Mouse (Mus musculus): ENCODE measurements around the gene Dennd5b. TPM values are rescaled to one million over a fixed set of nuclear protein-coding genes. Genes with fewer than 3 reads are reported as not detected.
"Not testable (repeated sequence)": the region's sequence is repeated elsewhere in the genome, so short reads cannot be mapped to it uniquely, and the experiment has no call there.

Dennd5b gene
- polyA plus RNA-seq, 1 experiment from 2014 or later: 6.4 TPM

DNA sequence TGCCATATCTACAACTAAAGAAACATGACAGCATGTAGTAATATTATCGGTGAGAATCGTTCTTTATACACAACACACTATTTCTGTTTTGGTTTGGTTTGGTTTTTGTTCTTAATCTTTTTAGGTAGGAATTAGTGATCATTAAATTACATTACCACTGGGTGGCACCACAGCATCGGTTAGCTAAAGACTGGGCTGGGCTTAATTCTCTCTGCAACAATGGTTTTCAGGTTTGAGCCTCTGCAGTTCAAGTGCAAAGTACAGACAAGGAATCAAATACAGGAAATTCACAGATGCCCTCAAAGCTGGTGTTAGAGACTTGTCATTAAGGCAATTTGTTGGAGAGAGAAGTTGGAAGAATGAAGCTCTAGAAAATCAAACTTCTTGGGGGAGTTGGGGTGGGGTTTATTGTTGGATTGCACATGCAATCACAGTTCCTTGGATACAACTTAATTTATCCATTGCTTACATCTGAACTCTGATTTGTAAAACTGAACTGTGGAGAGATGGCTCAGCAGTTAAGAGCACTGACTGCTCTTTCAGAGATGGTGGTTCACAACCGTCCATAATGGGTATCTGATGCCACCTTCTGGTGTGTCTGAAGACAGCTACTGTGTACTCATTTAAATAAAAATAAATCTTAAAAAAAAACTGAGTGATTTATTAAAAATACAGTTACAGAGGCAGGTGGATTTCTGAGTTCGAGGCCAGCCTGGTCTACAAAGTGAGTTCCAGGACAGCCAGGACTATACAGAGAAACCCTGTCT is 31.0 kb upstream of the Dennd5b start:
- ChIA-PET POLR2A (interaction anchor here (1.1 kb wide), 1 partner anchor 54 kb away, joined by 3 read pairs; no protein-coding TSS in a partner anchor), CTCF (interaction anchor here (0.6 to 1.4 kb wide), 12 partner anchors 14 to 329 kb away, joined by 3 to 6 read pairs (median 4); no protein-coding TSS in a partner anchor)
- TF ChIP-seq CTCF (IDR thresholded peaks at IDR 0.05): peak; percentile 75
- DNase-seq (ENCODE audit: low read depth, low spot score): no peak
- in situ Hi-C loops (cut with MboI; ENCODE audit: low pct_unique_long_range_greater_than_20kb): no loop called here
- H3K27me3 ChIP-seq: no peaks in the 10 kb centered on the region
- no peak for ATAC-seq

DNA sequence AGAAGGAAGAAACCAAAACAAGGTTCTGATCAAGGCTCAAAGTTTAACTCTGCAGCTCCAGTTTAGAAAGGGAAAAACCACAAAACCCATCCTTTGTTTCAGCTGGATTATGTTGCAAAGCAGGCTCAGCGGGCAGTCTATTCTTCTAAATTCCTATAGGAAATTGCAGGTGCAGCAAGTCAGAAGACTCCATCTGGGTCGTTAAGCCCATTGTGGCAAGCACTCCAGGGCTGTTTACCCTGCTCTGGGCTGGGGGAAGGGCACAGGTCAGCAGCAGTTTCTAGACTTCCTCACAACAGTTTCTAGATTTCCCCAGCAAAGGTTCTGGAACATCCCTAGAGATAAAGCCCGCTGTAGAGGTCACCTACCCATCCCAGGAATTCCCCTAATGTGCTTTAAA is 29.6 kb upstream of the Dennd5b start:
- no peak for DNase-seq (ENCODE audit: low read depth, low spot score)
- in situ Hi-C loops (cut with MboI; ENCODE audit: low pct_unique_long_range_greater_than_20kb): no loop called here
- ChIA-PET CTCF (interaction anchor here (1.1 to 1.5 kb wide), 3 partner anchors 11 to 252 kb away, joined by 3 to 6 read pairs (median 3); no protein-coding TSS in a partner anchor), POLR2A (no interaction called here)
- TF ChIP-seq CTCF (IDR thresholded peaks at IDR 0.05): no peak
- H3K27me3 ChIP-seq: no peaks in the 10 kb centered on the region
- ATAC-seq: no peak

DNA sequence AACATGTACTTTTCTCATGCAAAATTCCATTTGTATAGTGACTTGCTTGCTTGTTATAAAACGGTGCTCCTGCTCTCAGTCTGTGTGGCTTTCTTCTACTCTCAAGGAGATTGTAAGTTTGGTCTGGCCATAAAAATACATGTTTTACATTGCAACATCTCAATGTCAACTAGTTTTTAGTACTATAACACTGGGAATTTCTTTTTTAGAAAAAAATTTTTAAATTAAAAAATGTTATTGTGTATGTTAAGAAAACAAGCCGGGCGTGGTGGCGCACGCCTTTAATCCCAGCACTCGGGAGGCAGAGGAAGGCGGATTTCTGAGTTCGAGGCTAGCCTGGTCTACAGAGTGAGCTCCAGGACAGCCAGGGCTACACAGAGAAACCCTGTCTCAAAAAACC is 28.4 kb upstream of the Dennd5b start, which contains the start of gene Gm10203:
Gene Gm10203, plus strand, starts transcription at position 301 of the 400 bp plus-strand sequence.
- POLR2A ChIA-PET: interaction anchor here (0.7 kb wide), 1 partner anchor 242 kb away, joined by 3 read pairs; no protein-coding TSS in a partner anchor
- in situ Hi-C loops (cut with MboI; ENCODE audit: low pct_unique_long_range_greater_than_20kb): loop anchor here (5.0 kb wide), 1 partner anchor 247 kb away; no protein-coding TSS in a partner anchor
- CTCF ChIA-PET: not testable (repeated sequence)

DNA sequence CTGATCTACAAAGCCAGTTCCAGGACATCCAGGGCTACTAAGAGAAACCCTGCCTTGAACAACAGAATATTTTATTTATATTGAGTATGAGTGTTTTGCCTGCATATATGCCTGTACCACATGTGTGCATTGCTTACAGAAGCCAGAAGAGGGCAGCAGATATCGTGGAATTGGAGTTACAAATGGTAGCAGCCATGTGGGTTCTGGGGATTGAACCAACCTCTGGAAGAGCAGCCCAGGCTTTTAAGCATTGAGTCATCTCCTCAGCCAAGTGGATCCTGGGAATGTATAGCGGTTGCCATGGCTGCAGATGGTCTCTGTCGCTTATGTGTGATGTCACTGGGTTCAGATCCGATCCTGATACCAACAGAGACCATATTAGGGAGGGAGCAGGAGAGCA is 25.2 kb upstream of the Dennd5b start:
- peak; percentile 74 for TF ChIP-seq CTCF (IDR thresholded peaks at IDR 0.05)
- peaks cover under 1% of the 10 kb centered on the region for H3K27me3 ChIP-seq
- POLR2A ChIA-PET: no interaction called here
- in situ Hi-C loops (cut with MboI; ENCODE audit: low pct_unique_long_range_greater_than_20kb): loop anchor here (5.0 kb wide), 1 partner anchor 251 kb away; no protein-coding TSS in a partner anchor
- DNase-seq (ENCODE audit: low read depth, low spot score) (no peak), ATAC-seq (no peak)
- CTCF ChIA-PET: interaction anchor here (1.3 kb wide), 1 partner anchor 248 kb away, joined by 5 read pairs; no protein-coding TSS in a partner anchor

More for the DNA sequence above, 28.4 kb upstream of the Dennd5b start, which contains the start of gene Gm10203:
- not testable (repeated sequence) for DNase-seq (ENCODE audit: low read depth, low spot score); ATAC-seq; H3K27me3 ChIP-seq

DNA sequence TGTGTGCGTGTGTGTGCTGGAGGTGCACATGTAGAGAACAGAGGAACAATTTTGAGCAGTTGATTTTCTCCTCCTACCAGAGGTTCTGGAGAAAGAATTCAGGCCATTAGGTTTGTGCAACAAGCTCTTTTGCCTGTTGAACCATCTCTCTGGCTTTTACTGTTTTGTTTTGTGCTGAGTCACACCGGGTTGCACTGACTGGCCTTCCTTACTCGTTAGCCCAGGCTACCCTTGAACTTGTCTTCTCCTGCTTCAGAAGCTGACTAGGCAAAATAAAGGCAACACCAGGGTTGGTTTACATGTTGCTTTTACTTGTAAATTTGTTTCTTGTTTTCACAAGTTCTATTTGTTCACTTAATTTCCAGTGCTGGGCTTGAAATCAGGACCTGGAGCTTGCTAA is 21.6 kb upstream of the Dennd5b start:
- ChIA-PET CTCF (interaction anchor here (0.8 kb wide), 1 partner anchor 446 kb away, joined by 3 read pairs; no protein-coding TSS in a partner anchor), POLR2A (no interaction called here)
- DNase-seq (ENCODE audit: low read depth, low spot score) (no peak), ATAC-seq (no peak)
- TF ChIP-seq CTCF (IDR thresholded peaks at IDR 0.05): no peak
- peaks cover 11% of the 10 kb centered on the region for H3K27me3 ChIP-seq
- in situ Hi-C loops (cut with MboI; ENCODE audit: low pct_unique_long_range_greater_than_20kb): no loop called here

DNA sequence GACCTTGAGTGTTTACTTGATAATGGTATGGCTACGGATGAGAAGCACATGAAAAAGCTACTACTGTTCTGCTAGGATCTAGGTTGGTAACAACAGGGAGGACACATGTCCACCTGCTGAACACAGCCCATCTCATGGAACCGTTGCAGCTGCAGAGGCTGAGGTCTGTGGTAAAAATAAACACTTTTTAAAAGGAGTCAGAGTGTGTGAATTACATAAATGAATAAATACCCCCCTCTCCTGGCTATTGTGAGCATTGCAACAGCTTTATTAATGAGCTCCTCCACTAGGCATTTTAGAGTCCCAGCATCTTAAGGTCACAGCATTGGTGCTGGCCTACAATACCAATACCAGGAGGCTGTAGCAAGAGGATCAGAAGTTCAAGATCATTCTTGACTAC is 18.4 kb upstream of the Dennd5b start:
- ATAC-seq: peak; percentile 60
- TF ChIP-seq CTCF (IDR thresholded peaks at IDR 0.05): peak; percentile 78
- in situ Hi-C loops (cut with MboI; ENCODE audit: low pct_unique_long_range_greater_than_20kb): loop anchor here (5.0 to 10.0 kb wide), 3 partner anchors 63 to 175 kb away; partner anchors contain the start of gene Sinhcaf
- CTCF ChIA-PET: interaction anchor here (0.6 to 2.3 kb wide), 19 partner anchors 11 to 290 kb away, joined by 3 to 11 read pairs (median 4); no protein-coding TSS in a partner anchor
- POLR2A ChIA-PET: no interaction called here
- DNase-seq (ENCODE audit: low read depth, low spot score): no peak
- H3K27me3 ChIP-seq: peaks cover 11% of the 10 kb centered on the region

DNA sequence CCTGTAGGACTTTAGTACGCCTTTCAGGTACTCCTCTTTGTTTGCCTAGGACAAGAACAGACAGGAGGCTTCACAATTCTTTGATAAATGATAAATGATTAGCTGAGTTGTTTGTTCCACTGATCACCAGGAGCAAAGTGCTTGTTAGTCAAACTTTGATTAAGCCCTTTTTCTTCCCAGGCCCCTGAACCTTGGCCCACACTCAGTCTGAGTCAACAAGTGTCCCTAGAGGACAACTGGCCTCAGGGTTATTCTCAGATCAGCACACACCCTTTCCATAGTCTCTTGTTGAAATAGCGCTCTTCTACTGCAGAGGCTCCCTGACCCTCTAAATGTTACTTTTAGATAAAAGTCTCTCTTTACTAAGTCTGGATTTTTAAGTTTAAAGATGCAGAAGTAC is 17.5 kb upstream of the Dennd5b start:
- in situ Hi-C loops (cut with MboI; ENCODE audit: low pct_unique_long_range_greater_than_20kb): loop anchor here (5.0 to 10.0 kb wide), 3 partner anchors 62 to 174 kb away; partner anchors contain the start of gene Sinhcaf
- CTCF ChIA-PET: interaction anchor here (0.9 to 2.3 kb wide), 11 partner anchors 11 to 202 kb away, joined by 3 to 11 read pairs (median 4); partner anchors contain the start of gene Dennd5b
- ATAC-seq: no peak
- DNase-seq (ENCODE audit: low read depth, low spot score): no peak
- H3K27me3 ChIP-seq: peaks cover 11% of the 10 kb centered on the region
- TF ChIP-seq CTCF (IDR thresholded peaks at IDR 0.05): no peak
- POLR2A ChIA-PET: interaction anchor here (0.5 kb wide), 1 partner anchor 25 kb away, joined by 4 read pairs; no protein-coding TSS in a partner anchor

DNA sequence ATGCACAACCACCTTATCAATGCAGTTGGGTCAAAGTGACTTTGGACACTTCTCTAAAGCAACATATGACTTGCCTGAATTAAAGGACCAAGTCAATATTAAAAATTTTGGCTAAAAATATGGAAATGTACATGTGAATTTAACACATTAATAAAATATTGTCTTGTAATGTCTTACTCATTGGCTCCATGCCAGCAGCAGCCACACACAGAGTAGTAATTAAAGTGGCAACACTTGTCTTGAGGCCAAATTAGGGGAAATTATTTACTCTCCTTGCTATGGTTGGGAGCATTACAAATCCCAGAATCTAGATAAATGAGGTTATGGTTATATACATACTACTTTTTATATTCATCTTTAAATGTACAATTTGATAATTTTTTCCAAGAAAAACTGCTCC is 15.5 kb upstream of the Dennd5b start:
- no peak for TF ChIP-seq CTCF (IDR thresholded peaks at IDR 0.05)
- peaks cover 11% of the 10 kb centered on the region for H3K27me3 ChIP-seq
- DNase-seq (ENCODE audit: low read depth, low spot score) (no peak), ATAC-seq (no peak)
- in situ Hi-C loops (cut with MboI; ENCODE audit: low pct_unique_long_range_greater_than_20kb): loop anchor here (5.0 to 10.0 kb wide), 3 partner anchors 60 to 172 kb away; partner anchors contain the start of gene Sinhcaf
- CTCF ChIA-PET: interaction anchor here (0.7 to 1.4 kb wide), 2 partner anchors 9 to 15 kb away, joined by 3 read pairs; no protein-coding TSS in a partner anchor
- POLR2A ChIA-PET: no interaction called here

DNA sequence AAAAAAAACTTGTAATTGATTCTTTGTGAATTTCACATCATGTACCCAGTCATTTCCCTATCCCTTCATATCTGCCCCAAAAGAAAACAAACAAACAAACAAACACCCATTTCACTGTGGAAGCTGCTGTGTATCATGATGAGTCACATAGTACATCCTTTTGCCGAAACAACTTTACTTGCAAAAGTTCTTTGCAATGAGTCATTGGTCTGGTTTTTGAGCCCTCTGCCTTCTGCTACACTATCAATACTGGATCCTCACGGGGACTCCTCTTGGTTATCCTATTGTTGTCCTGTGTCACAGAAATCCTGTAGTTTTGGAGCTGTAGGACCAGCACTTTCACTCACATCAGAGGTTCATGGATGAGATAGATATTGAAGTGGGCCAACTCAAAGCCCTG is 7.4 kb upstream of the Dennd5b start:
- no peaks in the 10 kb centered on the region for H3K27me3 ChIP-seq
- CTCF ChIA-PET: interaction anchor here (0.8 to 0.9 kb wide), 3 partner anchors 9 to 403 kb away, joined by 3 to 4 read pairs (median 3); no protein-coding TSS in a partner anchor
- in situ Hi-C loops (cut with MboI; ENCODE audit: low pct_unique_long_range_greater_than_20kb): no loop called here
- TF ChIP-seq CTCF (IDR thresholded peaks at IDR 0.05): no peak
- ATAC-seq (peak; percentile 69), DNase-seq (ENCODE audit: low read depth, low spot score) (no peak)
- POLR2A ChIA-PET: interaction anchor here (0.6 kb wide), 1 partner anchor 247 kb away, joined by 4 read pairs; no protein-coding TSS in a partner anchor

DNA sequence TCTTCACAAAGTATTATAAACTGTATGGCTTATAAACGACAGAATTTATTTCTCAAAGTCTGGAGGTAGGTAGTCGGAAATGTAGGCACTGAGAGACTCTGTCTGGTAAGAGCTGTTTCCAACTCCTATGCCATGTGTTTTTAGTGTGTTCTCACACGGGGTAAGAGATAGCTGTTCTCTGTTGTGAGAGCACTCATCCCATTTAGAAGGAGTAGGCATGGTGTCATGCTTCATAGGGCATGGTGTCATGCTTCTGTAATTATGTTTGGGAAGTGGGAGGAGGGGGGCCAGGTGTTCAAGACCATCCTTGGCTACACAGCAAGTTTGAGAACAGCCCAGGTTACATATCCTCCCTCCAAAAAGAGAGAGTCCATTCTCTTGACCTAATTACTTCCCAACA is 6.1 kb upstream of the Dennd5b start:
- H3K27me3 ChIP-seq: no peaks in the 10 kb centered on the region
- ATAC-seq: no peak
- in situ Hi-C loops (cut with MboI; ENCODE audit: low pct_unique_long_range_greater_than_20kb): no loop called here
- no peak for DNase-seq (ENCODE audit: low read depth, low spot score)
- CTCF ChIA-PET: interaction anchor here (0.9 to 1.2 kb wide), 2 partner anchors 9 to 11 kb away, joined by 3 read pairs; no protein-coding TSS in a partner anchor
- no peak for TF ChIP-seq CTCF (IDR thresholded peaks at IDR 0.05)
- POLR2A ChIA-PET: no interaction called here
